Mouse (Mus musculus): ENCODE results near the gene Vps13a.

GRCm38 (mm10) chr19:16624994-16625393 is 155.7 kb downstream of the Vps13a start:
- TF ChIP-seq CTCF (IDR thresholded peaks at IDR 0.05) (no peak), EP300 (IDR thresholded peaks at IDR 0.05; ENCODE audit: insufficient read depth, low read depth, low read length) (no peak), POLR2A (IDR thresholded peaks at IDR 0.05; ENCODE audit: insufficient read depth, low read depth, low read length) (no peak)

Measured in heart, adult 2 months (tissue).